Mouse (Mus musculus) spleen, adult 2 months (tissue): Measurements from ENCODE around the gene ccdc198.

Experiments used
- CTCF ChIP-seq: fragments of 200-500 bp; IDR thresholded peaks from 2 replicates; pipeline ENCODE4 v1.5.1; 2011; ENCODE audit warnings: mild to moderate bottlenecking, inconsistent platforms; ENCODE audit not compliant: insufficient read depth, insufficient read length, insufficient replicate concordance; ENCODE audit errors: extremely low read depth
- POLR2A ChIP-seq: fragments of 200-500 bp; IDR thresholded peaks from 2 replicates; pipeline ENCODE4 v1.6.1; 2011; ENCODE audit warnings: low read depth, low read length, inconsistent platforms

- TF ChIP-seq CTCF, result no peak
- TF ChIP-seq POLR2A, result no peak
These were observed 33.6 kb upstream of the ccdc198 start for GRCm38 (mm10) chr14:49278880-49279279.
